Mouse (Mus musculus) liver, embryonic 13.5 days (tissue): Measurements from ENCODE around the gene Bmp2k. TPM values are rescaled to one million over a fixed set of nuclear protein-coding genes. Genes with fewer than 3 reads are reported as not detected.
A peak's percentile ranks its signal among the peaks of the same experiment; 100 is the strongest.

Source experiments
- ATAC-seq: fragments of 200-750 bp; cut with Nextera tagmentation; 2 replicates; pipeline ENCODE4 v1.8.0; 2017; ENCODE audit warnings: low read depth, mild to moderate bottlenecking, moderate number of reproducible peaks, moderate library complexity
- DNase-seq: peaks from one replicate; pipeline ENCODE4 v3.0.0; 2022
- H3K27ac ChIP-seq: fragments of 300-500 bp; sonication (generic); 2 replicates; pipeline ENCODE4 v1.5.1; 2015; ENCODE audit warnings: moderate library complexity, mild to moderate bottlenecking, inconsistent platforms
- H3K27me3 ChIP-seq: fragments of 300-500 bp; sonication (generic); 2 replicates; pipeline ENCODE4 v1.6.1; 2015; ENCODE audit warnings: mild to moderate bottlenecking, inconsistent platforms
- H3K36me3 ChIP-seq: fragments of 300-500 bp; sonication (generic); 2 replicates; pipeline ENCODE4 v1.6.1; 2015; ENCODE audit warnings: mild to moderate bottlenecking, inconsistent platforms
- H3K4me1 ChIP-seq: fragments of 300-500 bp; sonication (generic); replicated peaks from 2 replicates; pipeline ENCODE4 v1.6.1; 2015; ENCODE audit warnings: inconsistent platforms
- H3K4me2 ChIP-seq: fragments of 300-500 bp; sonication (generic); 2 replicates; pipeline ENCODE4 v1.6.1; 2015; ENCODE audit warnings: inconsistent platforms, mild to moderate bottlenecking, moderate library complexity
- H3K4me3 ChIP-seq: fragments of 300-500 bp; sonication (generic); replicated peaks from 2 replicates; pipeline ENCODE4 v1.5.1; 2015; ENCODE audit warnings: mild to moderate bottlenecking, inconsistent platforms
- H3K9ac ChIP-seq: fragments of 300-500 bp; sonication (generic); 2 replicates; pipeline ENCODE4 v1.6.1; 2015; ENCODE audit warnings: mild to moderate bottlenecking, inconsistent platforms
- H3K9me3 ChIP-seq: fragments of 300-500 bp; sonication (generic); replicated peaks from 2 replicates; pipeline ENCODE4 v1.6.1; 2016; ENCODE audit warnings: inconsistent platforms
- WGBS: fragments of 180-500 bp; shearing (Covaris S2); methylation state at CpG from one replicate; pipeline ENCODE4 v1.1.7; 2015; ENCODE audit not compliant: insufficient replicate concordance; 5-methylcytosine and 5-hydroxymethylcytosine counted together
- polyA plus RNA-seq: library from polyadenylated mRNA; unstranded; fragments of >200 nt; fragmentation: Nextera tagmentation; extraction: Ambion mirVana; gene quantifications from 2 replicates; pipeline ENCODE4 v1.2.1, GENCODE M21; 2015

The Bmp2k gene
- polyA plus RNA-seq, 1 experiment from 2014 or later, result 34.7 TPM

- ATAC-seq (no peak), DNase-seq (no peak)
- Histone ChIP-seq H3K27ac (no peak overlapping the region), H3K4me1 (0 out of 2 replicates have a peak, but pooled peaks cover 3% of the 10 kb centered on the region), H3K4me3 (no peak overlapping the region), H3K9me3 (no peaks in the 10 kb centered on the region), H3K36me3 (peaks cover 94% of the 10 kb centered on the region), H3K9ac (no peak overlapping the region), H3K27me3 (no peaks in the 10 kb centered on the region), H3K4me2 (no peak overlapping the region)
- 88% methylated on average over 6 of the region's 6 CpGs for WGBS
Measured at GRCm38 (mm10) chr5:97083701-97084100, 86.2 kb downstream of the Bmp2k start.

GRCm38 (mm10) chr5:97084541-97084940 lies 87.1 kb downstream of the Bmp2k start:
- H3K27me3 ChIP-seq, result no peaks in the 10 kb centered on the region
- H3K9me3 ChIP-seq, result no peaks in the 10 kb centered on the region
- H3K4me2 ChIP-seq, result no peak overlapping the region
- H3K4me1 ChIP-seq, result 0 out of 2 replicates have a peak, but pooled peaks cover 3% of the 10 kb centered on the region
- DNase-seq, result no peak
- H3K4me3 ChIP-seq, result no peak overlapping the region
- H3K9ac ChIP-seq, result no peak overlapping the region
- no peak for ATAC-seq
- H3K36me3 ChIP-seq, result peaks cover 94% of the 10 kb centered on the region
- H3K27ac ChIP-seq, result no peak overlapping the region
- 92% methylated on average over 4 of the region's 4 CpGs for WGBS

GRCm38 (mm10) chr5:97085071-97085470 lies 87.6 kb downstream of the Bmp2k start:
- Histone ChIP-seq H3K9me3 (no peaks in the 10 kb centered on the region), H3K4me1 (0 out of 2 replicates have a peak, but pooled peaks cover 3% of the 10 kb centered on the region), H3K4me3 (no peak overlapping the region), H3K9ac (no peak overlapping the region), H3K27me3 (no peaks in the 10 kb centered on the region), H3K4me2 (no peak overlapping the region), H3K27ac (no peak overlapping the region), H3K36me3 (peaks cover 95% of the 10 kb centered on the region)
- DNase-seq (no peak), ATAC-seq (0 out of 2 replicates have a peak, but pooled peaks have one; percentile 11)
- 93% methylated on average over 6 of the region's 6 CpGs for WGBS

GRCm38 (mm10) chr5:97087030-97087630 lies 89.6 kb downstream of the Bmp2k start:
- 90% methylated on average over 24 of the region's 24 CpGs for WGBS
- DNase-seq (no peak), ATAC-seq (no peak)
- Histone ChIP-seq H3K4me2 (no peak overlapping the region), H3K9me3 (no peaks in the 10 kb centered on the region), H3K36me3 (peaks cover 89% of the 10 kb centered on the region), H3K4me3 (no peak overlapping the region), H3K4me1 (0 out of 2 replicates have a peak, but pooled peaks cover 3% of the 10 kb centered on the region), H3K9ac (no peak overlapping the region), H3K27me3 (no peaks in the 10 kb centered on the region), H3K27ac (no peak overlapping the region)

GRCm38 (mm10) chr5:97087746-97088145 lies 90.3 kb downstream of the Bmp2k start:
- DNase-seq (no peak), ATAC-seq (no peak)
- 0 out of 2 replicates have a peak, but pooled peaks cover 3% of the 10 kb centered on the region for H3K4me1 ChIP-seq
- no peak overlapping the region for H3K9ac ChIP-seq
- no peak overlapping the region for H3K27ac ChIP-seq
- H3K36me3 ChIP-seq, result peaks cover 89% of the 10 kb centered on the region
- H3K27me3 ChIP-seq, result no peaks in the 10 kb centered on the region
- 94% methylated on average over 16 of the region's 16 CpGs for WGBS
- H3K4me3 ChIP-seq, result no peak overlapping the region
- H3K4me2 ChIP-seq, result no peak overlapping the region
- no peaks in the 10 kb centered on the region for H3K9me3 ChIP-seq

GRCm38 (mm10) chr5:97088231-97088630 lies 90.7 kb downstream of the Bmp2k start:
- peaks cover 88% of the 10 kb centered on the region for H3K36me3 ChIP-seq
- H3K9ac ChIP-seq, result no peak overlapping the region
- no peaks in the 10 kb centered on the region for H3K9me3 ChIP-seq
- H3K4me2 ChIP-seq, result no peak overlapping the region
- no peaks in the 10 kb centered on the region for H3K27me3 ChIP-seq
- no peak for DNase-seq
- H3K4me3 ChIP-seq, result no peak overlapping the region
- H3K27ac ChIP-seq, result no peak overlapping the region
- ATAC-seq, result no peak
- H3K4me1 ChIP-seq, result 0 out of 2 replicates have a peak, but pooled peaks cover 3% of the 10 kb centered on the region
- WGBS, result 75% methylated on average over 6 of the region's 6 CpGs

- DNase-seq (no peak), ATAC-seq (no peak)
- Histone ChIP-seq H3K36me3 (peaks cover 76% of the 10 kb centered on the region), H3K4me3 (no peak overlapping the region), H3K27me3 (no peaks in the 10 kb centered on the region), H3K4me2 (no peak overlapping the region), H3K27ac (no peak overlapping the region), H3K4me1 (0 out of 2 replicates have a peak, but pooled peaks cover 3% of the 10 kb centered on the region), H3K9ac (no peak overlapping the region), H3K9me3 (no peaks in the 10 kb centered on the region)
- WGBS, result 97% methylated on average over 3 of the region's 3 CpGs
Measured at GRCm38 (mm10) chr5:97089426-97089825, 91.9 kb downstream of the Bmp2k start.

- H3K4me2 ChIP-seq, result no peak overlapping the region
- DNase-seq (no peak), ATAC-seq (no peak)
- 82% methylated on average over 6 of the region's 6 CpGs for WGBS
- H3K27ac ChIP-seq, result no peak overlapping the region
- no peaks in the 10 kb centered on the region for H3K9me3 ChIP-seq
- peaks cover 68% of the 10 kb centered on the region for H3K36me3 ChIP-seq
- H3K4me1 ChIP-seq, result 0 out of 2 replicates have a peak, but pooled peaks cover 3% of the 10 kb centered on the region
- H3K27me3 ChIP-seq, result no peaks in the 10 kb centered on the region
- H3K4me3 ChIP-seq, result no peak overlapping the region
- H3K9ac ChIP-seq, result no peak overlapping the region
Measured at GRCm38 (mm10) chr5:97090034-97090784, 92.7 kb downstream of the Bmp2k start.

- 90% methylated on average over 8 of the region's 8 CpGs for WGBS
- Histone ChIP-seq H3K9me3 (no peaks in the 10 kb centered on the region), H3K27ac (no peak overlapping the region), H3K27me3 (no peaks in the 10 kb centered on the region), H3K36me3 (peaks cover 41% of the 10 kb centered on the region), H3K4me2 (no peak overlapping the region), H3K9ac (no peak overlapping the region), H3K4me3 (no peak overlapping the region), H3K4me1 (no peaks in the 10 kb centered on the region)
- DNase-seq, result no peak
- no peak for ATAC-seq
Measured at GRCm38 (mm10) chr5:97092970-97093369, 95.5 kb downstream of the Bmp2k start.

- Histone ChIP-seq H3K4me3 (no peak overlapping the region), H3K9me3 (no peaks in the 10 kb centered on the region), H3K36me3 (peaks cover 19% of the 10 kb centered on the region), H3K4me1 (no peaks in the 10 kb centered on the region), H3K4me2 (no peak overlapping the region), H3K9ac (no peak overlapping the region), H3K27ac (no peak overlapping the region), H3K27me3 (no peaks in the 10 kb centered on the region)
- 29% methylated on average over 10 of the region's 13 CpGs for WGBS
- ATAC-seq (no peak), DNase-seq (no peak)
Measured at GRCm38 (mm10) chr5:97095335-97095734, 97.8 kb downstream of the Bmp2k start.

- H3K9me3 ChIP-seq, result no peaks in the 10 kb centered on the region
- DNase-seq, result no peak
- H3K9ac ChIP-seq, result no peak overlapping the region
- H3K27me3 ChIP-seq, result no peaks in the 10 kb centered on the region
- H3K4me2 ChIP-seq, result no peak overlapping the region
- peaks cover 5% of the 10 kb centered on the region for H3K36me3 ChIP-seq
- no peak overlapping the region for H3K4me3 ChIP-seq
- WGBS, result 60% methylated on average over 9 of the region's 9 CpGs
- no peak for ATAC-seq
- no peak overlapping the region for H3K27ac ChIP-seq
- H3K4me1 ChIP-seq, result no peaks in the 10 kb centered on the region
Measured at GRCm38 (mm10) chr5:97097631-97098041, 100.1 kb downstream of the Bmp2k start.
